Mouse (Mus musculus): ENCODE data around the gene BC049730.
"Not testable (repeated sequence)": the region's sequence is repeated elsewhere in the genome, so short reads cannot be mapped to it uniquely, and the experiment has no call there.

The BC049730 gene

DNA sequence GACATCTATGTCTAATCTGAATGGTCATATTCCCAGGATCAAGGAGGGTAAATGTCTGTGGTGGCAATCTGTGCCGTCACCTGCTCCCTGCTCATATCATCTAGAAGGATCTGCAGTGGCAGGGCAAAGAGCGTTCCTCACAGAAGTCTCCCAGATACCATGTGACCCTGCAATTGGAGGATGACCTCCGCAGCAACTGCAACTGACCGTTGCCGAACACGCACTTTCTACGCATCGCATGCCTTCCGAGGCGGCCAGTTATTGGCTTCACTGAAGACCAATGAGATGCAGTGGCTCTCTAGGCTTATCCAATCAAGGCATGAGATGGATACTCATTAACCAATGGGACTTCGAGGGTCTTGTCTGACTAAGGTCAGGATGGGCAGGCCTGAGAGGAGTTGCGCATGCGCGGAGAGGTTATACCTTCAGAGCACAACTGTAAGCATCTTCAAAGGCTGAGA lies at the start of gene BC049730:
BC049730 (plus strand) TSS at position 411 of the 461 bp plus-strand sequence.
- no peak for DNase-seq

DNA sequence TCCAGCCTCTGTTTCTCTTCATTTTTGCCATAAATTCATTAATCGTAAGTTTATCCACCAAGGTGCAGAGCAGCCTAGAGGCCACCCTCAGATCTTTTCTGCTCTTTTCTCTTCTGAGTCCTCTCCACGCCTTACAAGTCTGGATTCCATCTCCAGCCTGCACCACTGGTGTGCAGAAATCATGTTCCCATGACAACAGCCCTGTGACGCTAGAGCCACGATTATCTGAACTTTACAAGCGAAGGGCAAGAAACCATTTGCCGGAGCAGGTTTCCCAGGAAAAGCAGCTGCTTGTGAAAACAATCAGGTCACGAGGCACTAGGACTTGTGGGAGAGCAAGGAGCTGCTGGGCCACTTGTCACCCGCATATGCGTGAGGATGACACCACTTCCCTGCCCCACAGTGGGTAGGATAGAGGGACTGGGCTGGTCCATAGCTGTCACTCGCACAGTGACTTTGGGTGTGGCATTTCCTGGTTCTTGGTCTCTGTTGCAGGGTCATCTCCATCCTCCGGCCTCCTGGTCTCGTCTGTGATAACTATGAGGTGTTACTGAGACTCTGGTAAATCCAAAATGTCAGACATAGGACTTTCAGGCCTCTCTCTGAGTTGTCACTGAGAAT lies 49.2 kb upstream of the BC049730 start:
- DNase-seq = no peak

GRCm38 (mm10) chr7:24661118-24661904 lies 47.7 kb upstream of the BC049730 start:
- DNase-seq = no peak

- peak; percentile 55 for DNase-seq
These were observed 46.5 kb upstream of the BC049730 start for GRCm38 (mm10) chr7:24662575-24662974.

GRCm38 (mm10) chr7:24664301-24664700 lies 44.7 kb upstream of the BC049730 start:
- no peak for DNase-seq

DNA sequence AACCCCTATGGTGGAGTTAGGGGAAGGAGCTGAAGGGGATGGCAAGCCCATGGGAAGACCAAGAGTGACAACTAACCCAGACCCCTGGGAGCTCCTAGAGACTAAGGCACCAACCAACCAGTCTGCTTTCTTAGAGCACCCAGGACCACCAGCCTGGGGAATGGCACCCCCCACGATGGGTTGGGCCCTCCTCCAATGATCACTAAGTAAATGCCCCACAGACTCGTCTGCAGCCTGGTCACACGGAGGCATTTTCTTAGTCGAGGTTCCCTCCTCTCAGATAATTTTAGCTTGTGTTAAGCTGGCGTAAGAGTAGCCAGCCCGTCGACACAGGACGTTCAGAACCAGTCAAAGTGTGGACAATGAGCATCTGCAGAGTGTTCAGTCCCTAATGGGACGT lies 44.1 kb upstream of the BC049730 start:
- DNase-seq = no peak

GRCm38 (mm10) chr7:24671944-24672439 lies 37.0 kb upstream of the BC049730 start:
- no peak for DNase-seq

DNA sequence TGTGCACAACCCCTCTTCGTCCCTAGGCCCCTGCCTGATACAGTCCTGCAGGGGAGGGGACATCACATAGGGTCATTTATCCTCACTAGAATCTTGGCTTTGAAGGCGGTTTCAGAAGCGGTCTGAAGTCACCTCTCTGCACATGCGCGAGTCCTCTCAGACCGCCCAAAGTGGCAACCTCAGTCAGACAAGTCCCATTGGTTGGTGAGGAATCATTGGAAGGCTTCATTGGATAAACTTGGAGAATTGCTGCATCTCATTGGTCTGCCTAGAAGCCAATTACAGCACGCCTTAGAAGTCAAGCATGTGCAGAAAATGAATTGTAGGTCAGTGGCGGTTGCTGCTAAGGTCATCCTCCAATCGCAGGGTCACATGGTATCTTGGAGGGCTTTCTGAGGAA lies 32.5 kb upstream of the BC049730 start, which contains the start of gene Tex101:
Tex101 (minus strand) TSS at position 101 of the 400 bp plus-strand sequence.
- no peak for DNase-seq

GRCm38 (mm10) chr7:24684121-24684520 lies 24.9 kb upstream of the BC049730 start:
- not testable (repeated sequence) for DNase-seq

DNA sequence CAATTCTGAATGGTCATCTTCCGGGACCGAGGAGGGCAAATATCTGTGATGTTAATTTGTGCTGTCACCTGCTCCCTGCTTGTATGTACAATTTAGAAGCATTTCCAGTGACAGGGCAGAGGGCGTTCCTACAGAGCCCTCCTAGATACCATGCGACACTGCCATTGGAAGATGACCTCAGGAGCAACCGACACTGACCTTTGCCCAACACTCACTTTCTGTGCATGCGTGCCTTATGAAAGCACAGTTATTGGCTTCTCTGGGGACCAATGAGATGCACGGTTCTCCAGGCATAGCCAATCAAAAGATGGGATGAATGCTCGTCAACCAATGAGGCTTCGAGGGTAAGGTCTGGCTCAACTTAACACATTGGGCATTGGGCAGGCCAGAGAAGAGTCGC lies 21.5 kb upstream of the BC049730 start:
- not testable (repeated sequence) for DNase-seq

- DNase-seq = not testable (repeated sequence)
These were observed 16.3 kb upstream of the BC049730 start for GRCm38 (mm10) chr7:24692693-24693092.

- not testable (repeated sequence) for DNase-seq
These were observed 11.2 kb upstream of the BC049730 start for GRCm38 (mm10) chr7:24697891-24698290.

DNA sequence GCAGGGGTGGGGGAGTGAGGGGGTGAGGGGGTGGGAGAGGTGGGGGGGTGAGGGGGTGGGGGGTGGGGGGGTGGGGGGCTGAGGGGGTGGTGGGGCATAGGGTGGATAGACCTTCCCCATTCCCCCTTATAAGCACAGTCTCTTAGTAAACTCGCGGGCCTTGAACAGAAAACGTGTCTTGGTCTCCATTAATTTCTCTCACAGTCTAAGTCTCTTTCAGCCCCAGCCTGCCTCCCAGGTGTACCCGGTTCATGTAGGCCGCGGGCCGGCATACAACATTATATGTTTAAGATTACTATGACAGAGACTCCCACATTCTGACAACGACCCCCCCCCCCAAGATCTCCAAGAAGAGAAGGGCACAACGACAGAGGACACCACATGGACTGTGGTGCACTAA lies 6.2 kb upstream of the BC049730 start:
- not testable (repeated sequence) for DNase-seq

GRCm38 (mm10) chr7:24715039-24715438 lies 6.0 kb downstream of the BC049730 start:
- no peak for DNase-seq

- not testable (repeated sequence) for DNase-seq
These were observed 17.8 kb downstream of the BC049730 start, which contains the start of gene Gm4763 for GRCm38 (mm10) chr7:24726808-24727207. Gene Gm4763 (minus strand): TSS chr7:24726908.

- no peak for DNase-seq
These were observed 27.1 kb downstream of the BC049730 start for GRCm38 (mm10) chr7:24735970-24736670.

GRCm38 (mm10) chr7:24750695-24751094 lies 41.7 kb downstream of the BC049730 start:
- no peak for DNase-seq

DNA sequence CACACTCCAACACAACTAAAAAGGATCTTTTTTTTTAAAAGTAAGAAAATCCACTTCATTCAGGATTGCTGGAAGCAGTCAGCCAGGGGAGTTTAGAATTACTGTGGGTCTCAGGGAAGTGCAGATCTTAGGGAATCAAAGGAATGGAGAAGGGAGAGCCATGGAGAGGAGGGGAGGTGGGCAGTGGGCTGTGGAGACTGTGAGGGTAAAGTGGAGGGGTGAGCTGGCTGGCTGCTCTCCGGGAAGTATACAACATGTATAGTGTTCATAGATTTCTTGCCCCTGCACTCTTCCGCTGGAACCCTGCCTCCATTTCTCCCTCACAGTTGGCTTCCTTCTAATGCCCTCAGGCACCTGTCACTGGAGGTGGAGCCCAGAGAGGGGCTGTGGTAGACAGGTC lies 42.6 kb downstream of the BC049730 start:
- no peak for DNase-seq

DNA sequence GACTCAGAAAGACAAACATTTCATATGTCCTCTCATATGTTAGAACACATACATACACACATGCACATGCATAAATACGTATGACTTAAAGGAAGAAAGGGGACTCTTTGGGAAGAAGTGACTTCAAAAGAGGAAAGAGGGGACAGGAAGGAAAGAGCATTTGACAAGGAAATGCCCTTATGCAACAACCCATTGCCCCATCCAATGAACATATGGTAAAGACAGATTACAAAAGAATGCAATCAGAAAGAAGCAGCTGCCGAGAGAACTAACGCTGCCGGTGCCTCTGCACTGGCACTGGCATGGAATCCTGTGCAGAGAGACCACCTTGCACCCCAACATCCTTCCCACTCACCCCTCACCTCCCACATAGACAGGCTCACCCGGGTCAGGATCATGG lies 44.4 kb downstream of the BC049730 start:
- DNase-seq = no peak

DNA sequence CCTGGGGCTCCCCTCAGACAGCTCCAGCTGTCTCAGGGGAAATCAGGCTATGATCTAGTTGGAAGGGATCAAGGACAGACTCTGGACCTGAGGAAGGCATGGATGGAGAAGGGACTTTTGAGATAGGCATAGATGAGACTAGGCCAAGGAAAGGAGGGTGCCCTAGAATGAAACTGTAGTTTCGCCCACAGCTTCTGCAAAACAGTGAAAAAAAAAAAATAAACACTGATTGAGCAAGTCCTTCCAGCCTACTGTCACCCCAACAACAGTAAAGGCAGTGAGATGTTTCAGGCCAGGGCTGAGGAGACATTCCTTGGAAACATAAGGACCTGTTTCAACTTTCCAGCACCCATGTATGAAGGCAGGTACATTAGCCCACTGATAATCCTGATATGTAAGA lies 49.5 kb downstream of the BC049730 start:
- DNase-seq = no peak

DNA sequence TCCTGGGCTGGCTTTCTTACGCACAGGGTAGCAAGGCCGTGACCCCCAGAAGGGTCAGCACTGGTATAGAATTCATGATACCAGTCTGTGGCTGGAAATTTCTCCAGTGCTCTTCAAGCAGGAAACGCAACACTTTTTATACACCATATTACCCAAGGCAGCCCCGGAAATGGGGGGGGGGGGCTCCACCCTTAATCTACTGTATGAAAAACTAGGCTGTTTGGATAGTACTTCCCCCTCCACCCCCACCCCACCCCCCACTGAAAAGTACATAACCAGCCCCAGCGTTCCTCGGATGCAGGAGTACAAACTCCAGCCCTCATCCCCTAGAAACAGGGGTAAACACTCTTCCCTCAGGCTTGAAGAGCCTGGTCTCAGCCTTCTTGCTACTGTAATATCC lies 51.2 kb downstream of the BC049730 start, which contains the start of gene Cd177:
Cd177 (minus strand) TSS at position 101 of the 400 bp plus-strand sequence.
- no peak for DNase-seq

GRCm38 (mm10) chr7:24761161-24761560 lies 52.1 kb downstream of the BC049730 start:
- DNase-seq = no peak

GRCm38 (mm10) chr7:24762574-24762973 lies 53.5 kb downstream of the BC049730 start:
- DNase-seq = no peak

Data from cerebellum, adult 9-10 months (tissue).